14 mouse cellular contexts compared by ENCODE assay signal in the genomic region with DNA sequence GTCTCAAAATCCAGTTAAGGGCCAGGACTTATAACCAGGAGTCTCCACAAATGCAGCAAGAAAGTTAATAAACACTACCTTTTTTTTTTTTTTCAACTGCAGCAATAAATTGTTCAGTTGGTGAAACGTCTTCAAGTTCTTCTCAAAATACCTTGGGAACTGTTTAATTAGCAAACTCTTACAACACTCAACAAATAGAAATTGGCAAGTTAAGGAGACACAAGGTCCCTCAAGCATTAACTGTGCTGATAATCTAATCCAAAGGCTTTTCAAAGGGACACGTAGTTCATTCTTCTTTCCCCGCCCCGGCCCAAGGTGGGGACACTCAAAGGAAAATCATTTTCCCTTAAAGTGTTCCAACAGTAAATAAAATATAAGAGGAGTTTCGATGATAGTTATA.
"Had no signal": no experiment of that assay in that cellular context is flagged by ENCODE, and none has a peak within 500 bp of the region (broad histone marks: within the 10 kb centered on the region; RNA-seq: fewer than 3 reads in every experiment).

No protein-coding gene starts in this region.

- H3K4me1 ChIP-seq: liver, embryonic 12.5 days; midbrain, embryonic 13.5 days; midbrain, embryonic 15.5 days; neural tube, embryonic 12.5 days; stomach, embryonic 15.5 days had no signal

- H3K9ac ChIP-seq: liver, embryonic 12.5 days; liver, embryonic 14.5 days; lung, embryonic 14.5 days; midbrain, embryonic 13.5 days; midbrain, embryonic 15.5 days; neural tube, embryonic 12.5 days; stomach, embryonic 15.5 days had no signal

- H3K4me2 ChIP-seq: liver, embryonic 12.5 days; lung, embryonic 14.5 days; midbrain, embryonic 11.5 days; midbrain, embryonic 13.5 days; midbrain, embryonic 15.5 days; neural tube, embryonic 12.5 days; stomach, embryonic 15.5 days had no signal

- H3K36me3 ChIP-seq: liver, embryonic 12.5 days; midbrain, embryonic 13.5 days; midbrain, embryonic 15.5 days; neural tube, embryonic 12.5 days; stomach, embryonic 15.5 days had no signal

- H3K4me3 ChIP-seq: liver, embryonic 12.5 days; midbrain, embryonic 13.5 days; midbrain, embryonic 15.5 days; neural tube, embryonic 12.5 days; stomach, embryonic 15.5 days had no signal

- ATAC-seq: liver, embryonic 12.5 days; midbrain, embryonic 13.5 days; midbrain, embryonic 15.5 days had no signal

- H3K27me3 ChIP-seq: midbrain, embryonic 13.5 days; midbrain, embryonic 15.5 days; neural tube, embryonic 12.5 days had no signal

- DNase-seq: lung, embryonic 14.5 days; lung, postnatal 14 days; right cerebral cortex, postnatal 14 days; thymus, adult 2 months; thymus, postnatal 25 days; thymus, postnatal 4 days had no signal

- H3K9me3 ChIP-seq: liver, embryonic 12.5 days; midbrain, embryonic 13.5 days; midbrain, embryonic 15.5 days; neural tube, embryonic 12.5 days; stomach, embryonic 15.5 days had no signal

- H3K27ac ChIP-seq: liver, embryonic 12.5 days; liver, embryonic 14.5 days; midbrain, embryonic 13.5 days; midbrain, embryonic 15.5 days; neural tube, embryonic 12.5 days; stomach, embryonic 15.5 days; stomach, postnatal 0 days had no signal
